Mouse (Mus musculus) lung, adult 2 months (tissue): Measurements from ENCODE around the gene Lrrc49. TPM values are rescaled to one million over a fixed set of nuclear protein-coding genes. Genes with fewer than 3 reads are reported as not detected.

Experiments
- DNase-seq: peaks from one replicate; pipeline ENCODE4 v3.0.0; 2022
- H3K4me1 ChIP-seq: fragments of 200-500 bp; 2 replicates; pipeline ENCODE4 v1.6.1; 2011; ENCODE audit warnings: low read length; ENCODE audit not compliant: control insufficient read depth, insufficient read depth
- H3K4me3 ChIP-seq: fragments of 200-500 bp; replicated peaks from 2 replicates; pipeline ENCODE3; 2011; ENCODE audit warnings: low read depth, mild to moderate bottlenecking, control low read depth, low read length; ENCODE audit errors: extremely low read depth
- CTCF ChIP-seq: fragments of 200-500 bp; IDR thresholded peaks from 2 replicates; pipeline ENCODE4 v1.5.1; 2011; ENCODE audit warnings: mild to moderate bottlenecking, low read length, control low read depth; ENCODE audit not compliant: insufficient read depth
- POLR2A ChIP-seq: fragments of 200-500 bp; IDR thresholded peaks from 2 replicates; pipeline ENCODE4 v1.6.1; 2011; ENCODE audit warnings: low read depth, mild to moderate bottlenecking, control low read depth, low read length, borderline replicate concordance; ENCODE audit errors: extremely low read depth
- WGBS: fragments of 180-500 bp; shearing (Covaris S2); methylation state at CpG from one replicate; pipeline ENCODE4 v1.1.7; 2018; 5-methylcytosine and 5-hydroxymethylcytosine counted together
- polyA plus RNA-seq: library from polyadenylated mRNA; depleted of rRNA; stranded (reverse); fragments of >200 nt; gene quantifications from 2 replicates; pipeline ENCODE4 v1.2.3, GENCODE M21; 2012

Lrrc49 gene
- polyA plus RNA-seq, 1 experiment, result 5.4 TPM

DNA sequence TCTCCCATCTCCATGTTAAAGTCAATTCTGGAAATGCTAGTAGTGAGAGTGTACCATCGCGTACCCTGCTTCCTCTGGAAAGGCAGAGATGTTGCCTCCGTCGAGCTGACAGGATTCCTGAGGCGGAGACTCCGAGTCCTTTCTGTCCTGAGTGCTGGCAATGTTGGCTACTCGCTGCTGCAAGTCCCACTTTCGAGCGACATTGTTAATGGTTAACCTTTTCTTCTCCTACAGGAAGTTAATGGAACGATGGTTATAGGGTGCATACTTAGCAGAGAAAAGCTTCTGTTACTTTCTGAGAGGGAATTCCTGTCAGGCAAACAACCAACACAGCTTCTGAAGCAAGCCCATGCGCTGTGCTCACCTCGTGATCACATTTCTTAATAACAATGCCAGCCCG is 77.8 kb downstream of the Lrrc49 start:
- TF ChIP-seq CTCF, result no peak
- TF ChIP-seq POLR2A, result no peak
- 59% methylated on average over 13 of the region's 13 CpGs for WGBS
- no peaks in the 10 kb centered on the region; the same call in none of the 2 replicates for H3K4me1 ChIP-seq
- no peak overlapping the region for H3K4me3 ChIP-seq
- DNase-seq, result no peak

- no peak for DNase-seq
- no peaks in the 10 kb centered on the region; the same call in 1 of the 2 replicates for H3K4me1 ChIP-seq
- no peak overlapping the region for H3K4me3 ChIP-seq
- TF ChIP-seq CTCF (no peak), POLR2A (no peak)
- WGBS, result 83% methylated on average over 9 of the region's 9 CpGs
Observed at GRCm38 (mm10) chr9:60608857-60609256, 79.1 kb downstream of the Lrrc49 start.

GRCm38 (mm10) chr9:60608086-60608485 is 79.9 kb downstream of the Lrrc49 start:
- TF ChIP-seq CTCF (no peak), POLR2A (no peak)
- 86% methylated on average over 3 of the region's 3 CpGs for WGBS
- H3K4me3 ChIP-seq, result no peak overlapping the region
- no peak for DNase-seq
- H3K4me1 ChIP-seq, result no peaks in the 10 kb centered on the region; the same call in 1 of the 2 replicates

DNA sequence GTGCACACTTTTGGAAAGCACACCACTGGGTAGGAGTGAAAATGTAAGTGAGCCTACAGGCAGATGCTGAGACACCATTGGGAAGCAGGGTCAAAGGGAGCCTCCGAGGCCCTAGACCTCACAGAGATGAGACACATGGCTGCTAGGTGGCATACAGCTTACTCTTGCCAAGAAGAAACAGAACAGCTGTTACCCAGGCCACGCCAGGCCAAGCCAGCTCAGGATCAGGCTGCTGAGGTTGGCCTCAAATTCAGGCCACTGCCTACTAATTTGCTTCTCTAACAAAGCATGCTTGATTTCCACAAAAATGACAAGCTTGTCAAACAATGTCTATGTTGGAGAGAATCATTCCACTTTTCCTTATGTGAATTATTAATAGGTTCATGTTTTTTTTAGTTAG is 83.0 kb downstream of the Lrrc49 start:
- no peaks in the 10 kb centered on the region for H3K4me1 ChIP-seq
- H3K4me3 ChIP-seq, result no peak overlapping the region
- WGBS, result 75% methylated on average over 2 of the region's 2 CpGs
- no peak for DNase-seq
- no peak for TF ChIP-seq CTCF
- no peak for TF ChIP-seq POLR2A

DNA sequence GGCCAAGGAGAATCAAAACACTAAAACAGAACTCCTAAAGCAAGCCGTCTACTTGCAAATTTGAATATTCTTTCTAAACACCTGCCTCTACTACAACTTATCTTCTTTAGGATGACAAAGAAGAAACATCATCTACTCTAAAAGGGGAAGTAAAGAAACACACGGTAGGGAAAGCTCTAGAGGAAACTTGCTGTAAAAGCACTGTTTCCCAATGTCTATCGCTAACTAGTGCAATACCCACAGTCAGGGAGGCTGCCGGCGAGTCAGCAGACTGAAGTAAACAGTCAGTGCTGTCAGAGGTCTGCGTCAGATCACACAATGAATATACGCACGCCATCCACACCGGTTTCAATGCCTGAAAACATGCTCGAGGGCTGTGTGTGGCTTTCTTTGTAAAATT is 86.0 kb downstream of the Lrrc49 start:
- no peak for DNase-seq
- no peaks in the 10 kb centered on the region for H3K4me1 ChIP-seq
- TF ChIP-seq CTCF (no peak), POLR2A (no peak)
- WGBS, result 57% methylated on average over 10 of the region's 10 CpGs
- H3K4me3 ChIP-seq, result no peak overlapping the region

- no peak for DNase-seq
- no peak overlapping the region for H3K4me3 ChIP-seq
- 89% methylated on average over 4 of the region's 4 CpGs for WGBS
- no peak for TF ChIP-seq CTCF
- TF ChIP-seq POLR2A, result no peak
- no peaks in the 10 kb centered on the region for H3K4me1 ChIP-seq
Observed at GRCm38 (mm10) chr9:60600273-60600672, 87.7 kb downstream of the Lrrc49 start.

- Histone ChIP-seq H3K4me1 (no peaks in the 10 kb centered on the region), H3K4me3 (no peak overlapping the region)
- peak; percentile 61 for TF ChIP-seq CTCF
- TF ChIP-seq POLR2A, result no peak
- WGBS, result 66% methylated on average over 2 of the region's 2 CpGs
- DNase-seq, result no peak
Observed at GRCm38 (mm10) chr9:60599489-60599888, 88.5 kb downstream of the Lrrc49 start.

- DNase-seq, result no peak
- Histone ChIP-seq H3K4me1 (no peaks in the 10 kb centered on the region), H3K4me3 (no peak overlapping the region)
- 65% methylated on average over 7 of the region's 7 CpGs for WGBS
- no peak for TF ChIP-seq POLR2A
- TF ChIP-seq CTCF, result no peak
Observed at GRCm38 (mm10) chr9:60595406-60595805, 92.6 kb downstream of the Lrrc49 start.

DNA sequence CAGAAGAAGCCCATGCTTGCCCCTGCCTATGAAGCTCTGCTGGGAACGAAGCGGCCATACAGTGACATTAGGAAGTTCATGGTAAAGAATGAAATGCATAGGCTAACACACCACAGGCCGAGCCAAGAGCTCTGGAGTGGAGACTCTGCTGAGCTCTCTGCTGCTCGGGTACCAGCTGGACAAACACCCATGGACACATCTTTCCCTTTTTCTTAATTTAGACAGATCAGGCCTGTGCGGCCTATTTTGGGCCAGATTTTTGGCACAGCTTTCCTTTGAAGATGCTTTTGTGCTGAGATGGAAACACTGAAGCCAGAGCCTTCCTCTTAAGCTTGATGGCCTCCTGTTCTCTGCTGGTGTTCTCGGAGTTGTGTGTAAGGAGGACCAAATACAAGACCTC is 95.0 kb downstream of the Lrrc49 start:
- no peak overlapping the region for H3K4me3 ChIP-seq
- WGBS, result 74% methylated on average over 6 of the region's 6 CpGs
- H3K4me1 ChIP-seq, result no peaks in the 10 kb centered on the region; the same call in 1 of the 2 replicates
- DNase-seq, result no peak
- TF ChIP-seq CTCF (no peak), POLR2A (no peak)

DNA sequence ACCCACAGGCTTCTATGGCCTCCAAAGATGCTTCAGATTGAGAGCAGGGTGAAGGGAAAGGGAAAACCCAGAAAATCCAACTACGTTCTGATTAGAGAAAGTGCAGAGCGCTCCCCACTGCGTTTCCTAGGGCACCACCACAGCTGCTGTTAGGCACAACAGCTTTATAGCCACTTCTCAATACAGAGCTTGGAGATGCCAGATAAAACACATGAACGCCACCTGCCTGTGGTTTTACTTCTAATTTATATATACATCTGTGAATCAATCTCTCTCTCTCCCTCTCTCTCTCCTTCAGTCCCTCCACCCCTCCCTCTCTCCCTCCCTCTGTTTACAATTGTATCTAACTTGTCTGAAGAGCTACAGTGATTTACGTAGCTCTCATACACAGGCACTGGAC is 95.6 kb downstream of the Lrrc49 start:
- H3K4me1 ChIP-seq, result no peaks in the 10 kb centered on the region; the same call in 1 of the 2 replicates
- H3K4me3 ChIP-seq, result no peak overlapping the region
- DNase-seq, result no peak
- 90% methylated on average over 5 of the region's 5 CpGs for WGBS
- TF ChIP-seq POLR2A, result no peak

GRCm38 (mm10) chr9:60590871-60591624 is 96.9 kb downstream of the Lrrc49 start:
- WGBS, result 96% methylated on average over 8 of the region's 8 CpGs
- no peak for DNase-seq
- no peak overlapping the region for H3K4me3 ChIP-seq
- H3K4me1 ChIP-seq, result no peaks in the 10 kb centered on the region; the same call in 1 of the 2 replicates
- TF ChIP-seq CTCF (no peak), POLR2A (no peak)
